Mouse (Mus musculus): ENCODE data around the gene Arhgap11a.

The Arhgap11a gene

DNA sequence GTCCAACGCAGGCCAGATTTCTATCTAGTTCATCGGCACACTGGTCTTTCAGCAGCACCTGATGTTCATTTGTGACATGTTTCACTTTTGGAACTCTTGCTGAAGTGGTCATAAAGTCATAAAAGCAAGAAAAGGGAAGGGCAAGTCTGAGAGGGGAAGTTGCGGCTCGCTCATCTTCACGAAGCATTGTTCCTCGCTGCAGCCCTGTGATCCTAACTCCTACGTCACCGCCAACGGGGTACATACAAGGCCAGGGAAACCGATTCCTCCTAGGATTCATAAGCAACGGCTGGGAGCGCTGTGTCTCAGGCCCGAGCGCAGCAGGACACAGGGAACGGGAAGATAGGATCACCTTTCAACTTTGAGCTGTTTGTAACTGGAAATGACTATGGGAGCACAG, 28.3 kb downstream of the Arhgap11a start:
- DNase-seq (ENCODE audit: inconsistent age in 2 of 2, low spot score in 1 of 2) = peak in 1 of 2 experiments; percentile 26

DNA sequence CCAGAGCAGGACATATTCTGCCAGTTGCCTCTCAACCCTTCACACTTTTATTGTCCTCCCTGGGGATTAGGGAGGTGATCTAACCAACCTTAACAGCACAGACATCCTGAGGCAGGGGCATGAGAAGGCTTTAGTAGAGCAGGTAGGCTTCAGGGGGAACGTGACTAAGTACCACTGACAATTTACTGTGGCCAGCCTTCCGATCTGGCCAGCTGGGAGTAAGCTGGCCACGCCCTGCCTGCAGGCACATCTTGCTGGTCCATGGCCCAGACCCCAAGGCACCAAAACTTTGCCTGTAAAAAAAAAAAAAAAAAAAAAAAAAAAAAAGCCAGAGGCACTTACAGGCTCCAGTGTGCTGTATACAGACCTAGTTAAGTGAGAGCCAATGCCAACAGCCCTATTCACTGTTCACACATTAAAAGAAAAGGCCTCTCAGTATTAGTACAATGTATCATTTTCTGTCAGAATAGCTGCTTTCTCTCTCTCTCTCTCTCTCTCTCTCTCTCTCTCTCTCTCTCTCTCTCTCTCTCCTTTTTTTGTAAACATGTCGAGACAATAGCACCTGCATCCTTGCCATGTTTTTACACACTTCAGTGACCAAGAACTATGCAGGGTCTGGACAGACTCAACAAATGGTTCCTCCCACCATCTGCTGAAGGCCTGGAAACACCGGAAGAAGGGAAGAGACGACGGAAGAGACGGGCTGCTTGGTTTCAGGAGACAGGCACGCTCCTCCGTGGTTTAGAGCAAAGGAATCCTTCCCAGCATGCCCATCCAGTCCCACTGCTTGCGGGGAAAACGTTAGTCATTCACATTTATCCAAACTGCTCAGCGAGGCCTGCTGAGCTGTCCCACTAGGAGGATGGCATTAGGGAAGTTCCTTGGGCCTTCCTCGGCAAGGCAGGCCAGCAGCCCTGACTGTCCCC, 30.5 kb downstream of the Arhgap11a start:
- no peak for DNase-seq (ENCODE audit: inconsistent age in 2 of 2, low spot score in 1 of 2)

DNA sequence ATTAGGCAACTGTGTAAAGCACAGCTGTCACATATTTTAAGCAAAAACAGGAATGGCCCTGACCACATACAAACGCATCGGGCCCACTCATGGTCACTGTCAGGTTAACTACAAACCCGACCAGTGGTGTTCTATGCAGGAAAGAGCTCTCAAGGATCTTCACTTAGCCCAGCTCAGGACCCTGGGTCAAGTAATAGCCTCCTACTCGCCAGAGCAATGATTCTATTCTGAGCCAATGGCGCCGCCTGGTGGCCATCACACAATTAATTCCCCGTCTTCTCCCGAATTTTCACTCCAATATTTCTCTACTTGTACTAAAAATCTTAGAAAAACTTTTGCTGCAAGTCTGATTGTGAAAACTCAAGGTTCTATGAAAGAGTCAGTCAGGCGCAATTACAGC, 40.8 kb downstream of the Arhgap11a start:
- peak; percentile 67 to 92 for DNase-seq (ENCODE audit: inconsistent age in 2 of 2, low spot score in 1 of 2)

DNA sequence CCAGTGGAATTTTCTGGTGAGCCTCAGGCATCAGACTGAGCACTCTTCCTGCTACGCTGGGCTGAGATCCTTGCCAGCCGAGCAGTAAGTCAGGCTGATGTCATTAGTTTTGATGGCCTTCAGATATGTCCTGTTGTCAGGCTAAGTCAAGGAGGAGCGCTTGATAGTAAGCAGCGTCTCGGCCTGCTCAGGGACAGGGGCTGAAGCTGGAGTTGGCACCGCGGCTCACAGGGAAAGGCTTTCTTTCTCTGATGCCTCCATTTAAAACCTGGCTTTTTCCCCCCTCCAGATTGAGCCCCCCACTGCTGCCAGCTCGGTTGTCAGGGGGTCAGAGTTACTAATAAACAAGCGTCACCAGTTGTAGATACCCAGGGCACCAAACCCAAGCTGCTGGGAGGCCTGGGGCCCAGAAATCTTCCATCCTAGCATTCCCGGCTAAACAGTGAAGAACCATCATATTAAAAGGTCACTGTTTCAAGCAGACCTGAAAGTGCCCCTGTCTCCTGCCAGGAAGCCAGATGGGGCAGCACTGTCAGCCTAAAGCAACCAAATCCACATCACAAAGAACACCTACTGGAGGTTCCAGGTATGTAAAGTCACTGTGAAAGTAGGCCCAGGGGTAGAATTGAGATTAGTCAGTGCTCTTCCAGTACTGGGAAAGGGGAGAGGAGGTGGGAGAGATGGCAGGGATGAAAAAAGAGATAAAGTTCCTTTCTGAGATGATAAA, 41.4 kb downstream of the Arhgap11a start:
- peak; percentile 69 to 85 for DNase-seq (ENCODE audit: inconsistent age in 2 of 2, low spot score in 1 of 2)

DNA sequence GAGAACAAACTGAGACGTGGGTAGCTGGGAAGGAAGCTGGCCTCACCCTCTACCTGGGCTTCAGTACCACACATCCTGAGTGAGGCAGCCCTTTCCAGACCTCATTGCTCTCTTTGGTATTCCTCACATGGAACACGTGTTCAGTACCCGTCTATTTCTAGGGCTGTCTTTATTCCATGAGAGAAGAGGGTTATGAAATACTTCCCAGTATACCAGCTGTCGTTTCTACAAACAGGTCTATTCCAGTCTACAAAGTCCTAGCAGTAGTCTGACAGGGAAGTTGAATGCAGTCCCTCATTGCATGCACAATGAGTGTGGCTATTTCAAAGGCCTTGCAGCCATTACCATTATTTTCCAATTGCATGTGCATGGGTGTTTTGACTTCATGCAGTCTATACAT, 42.7 kb downstream of the Arhgap11a start:
- DNase-seq (ENCODE audit: inconsistent age in 2 of 2, low spot score in 1 of 2) = no peak

DNA sequence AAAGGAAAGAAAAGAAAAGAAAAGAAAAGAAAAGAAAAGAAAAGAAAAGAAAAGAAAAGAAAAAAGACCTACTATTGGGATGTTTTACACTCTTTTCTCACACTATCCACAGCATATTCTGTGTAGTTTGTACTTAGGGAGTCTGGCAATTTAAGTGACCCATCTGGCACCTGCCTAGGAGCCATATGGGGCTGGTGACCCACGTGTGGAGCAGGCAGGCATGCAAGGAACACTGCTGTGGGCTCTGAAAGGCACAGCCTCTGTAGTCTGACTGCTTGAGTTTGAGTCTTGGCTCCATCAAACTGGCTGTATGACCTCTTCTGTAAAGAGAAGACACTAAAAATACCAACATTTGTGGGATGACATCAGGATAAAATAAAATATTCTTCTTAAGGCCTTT, 44.7 kb downstream of the Arhgap11a start:
- no peak for DNase-seq (ENCODE audit: inconsistent age in 2 of 2, low spot score in 1 of 2)

DNA sequence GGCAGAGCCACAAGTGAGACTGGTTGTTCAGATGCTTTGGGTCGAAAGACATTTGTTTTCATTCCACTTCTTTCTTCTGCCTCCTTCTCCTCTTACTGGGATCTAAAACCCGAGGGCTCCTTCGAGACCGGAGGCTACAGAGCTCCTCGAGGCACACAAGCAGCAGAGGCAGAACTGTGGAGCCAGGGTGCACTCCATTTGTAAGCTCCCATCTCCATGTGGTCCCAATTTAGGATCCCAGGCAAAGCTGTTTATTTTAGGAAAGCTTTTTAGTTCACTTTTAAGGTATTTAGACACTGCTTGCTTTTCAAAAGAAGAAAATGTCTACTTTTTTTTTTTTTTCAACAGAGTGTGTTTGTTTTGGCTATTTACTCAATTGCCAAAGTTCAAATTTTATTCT, 47.6 kb downstream of the Arhgap11a start:
- no peak for DNase-seq (ENCODE audit: inconsistent age in 2 of 2, low spot score in 1 of 2)

DNA sequence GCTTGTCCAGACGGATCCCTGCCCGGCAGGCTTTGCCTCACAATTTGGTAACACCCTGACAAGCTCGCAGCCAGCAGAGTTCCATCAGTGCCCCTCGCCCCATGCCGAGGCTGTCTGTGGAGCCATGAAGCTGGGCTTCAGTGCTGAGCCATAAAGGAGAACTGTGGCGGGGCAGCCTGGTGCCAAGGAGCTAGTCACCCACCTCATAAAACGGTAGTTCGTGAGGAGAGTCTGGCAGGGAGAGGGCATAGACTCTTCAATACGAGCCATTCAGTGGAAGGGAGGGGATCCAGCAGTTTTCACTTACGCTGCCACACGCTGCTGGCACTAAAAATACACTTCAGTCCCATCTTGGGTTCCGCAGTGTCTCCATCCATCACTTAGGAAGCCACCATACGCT, 49.9 kb downstream of the Arhgap11a start:
- DNase-seq (ENCODE audit: inconsistent age in 2 of 2, low spot score in 1 of 2) = no peak

DNA sequence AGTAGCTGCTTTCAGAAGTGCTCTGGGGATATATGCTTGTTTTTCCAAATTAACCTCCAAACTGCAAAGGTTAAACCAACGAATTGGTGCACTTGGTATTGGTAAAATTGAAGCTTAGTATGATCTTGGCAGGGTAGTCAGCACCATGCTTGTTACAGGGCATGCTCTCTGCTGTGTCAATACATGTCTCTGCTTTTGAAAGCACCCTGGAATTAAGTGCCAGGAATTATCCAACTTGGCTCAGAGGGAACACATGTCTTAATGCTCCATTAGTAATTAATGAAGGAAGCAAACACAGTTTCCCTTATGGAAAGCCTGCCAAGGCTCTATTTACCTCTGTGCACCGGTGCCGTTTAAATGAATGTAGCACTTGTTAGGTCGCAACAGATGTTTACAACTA, 53.3 kb downstream of the Arhgap11a start:
- no peak for DNase-seq (ENCODE audit: inconsistent age in 2 of 2, low spot score in 1 of 2)

DNA sequence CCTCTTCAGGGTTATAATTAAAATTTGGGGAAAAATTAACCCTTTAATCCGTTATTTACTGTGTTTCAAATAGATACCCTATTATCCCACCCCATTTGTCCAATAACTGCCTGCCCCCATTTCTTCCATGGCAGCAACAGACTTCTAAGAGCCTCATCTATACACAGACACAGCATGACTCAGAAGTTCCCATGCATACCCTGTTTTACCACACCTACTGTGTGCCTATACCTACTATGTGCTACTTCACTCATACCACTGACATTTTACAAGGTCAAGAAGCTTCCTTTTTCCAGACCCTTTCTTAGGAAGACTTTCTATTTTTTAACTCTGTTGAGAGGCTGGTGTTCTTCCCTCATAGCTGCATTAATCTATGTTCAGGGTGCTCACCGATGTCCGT, 54.9 kb downstream of the Arhgap11a start:
- DNase-seq (ENCODE audit: inconsistent age in 2 of 2, low spot score in 1 of 2) = no peak

DNA sequence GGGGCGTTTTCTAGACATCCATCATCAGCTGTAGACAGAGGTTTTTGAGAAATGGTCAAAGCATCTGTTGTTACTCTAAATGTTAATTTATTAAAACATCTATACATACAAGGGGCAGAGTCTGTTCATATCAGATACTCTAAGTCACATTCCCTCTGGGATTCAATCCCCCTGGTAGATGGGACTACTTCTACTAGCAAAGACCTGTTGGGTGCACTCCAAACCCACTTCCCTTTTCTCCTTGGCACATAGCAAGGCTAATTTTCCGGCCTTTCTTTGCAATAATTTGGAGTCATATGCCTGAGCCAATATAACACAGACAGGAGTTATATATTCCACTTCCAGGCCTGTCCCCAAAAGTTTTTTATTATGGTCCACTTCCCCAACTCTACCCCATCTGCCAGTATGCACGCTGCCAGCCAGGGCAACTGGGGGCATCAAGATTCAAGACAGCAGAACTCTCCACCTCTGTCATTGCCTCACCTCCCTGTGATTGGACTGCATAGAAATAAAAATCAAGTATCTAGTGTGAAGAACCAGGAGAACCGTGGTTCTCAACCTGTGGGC, 59.6 kb downstream of the Arhgap11a start:
- DNase-seq (ENCODE audit: inconsistent age in 2 of 2, low spot score in 1 of 2) = no peak

DNA sequence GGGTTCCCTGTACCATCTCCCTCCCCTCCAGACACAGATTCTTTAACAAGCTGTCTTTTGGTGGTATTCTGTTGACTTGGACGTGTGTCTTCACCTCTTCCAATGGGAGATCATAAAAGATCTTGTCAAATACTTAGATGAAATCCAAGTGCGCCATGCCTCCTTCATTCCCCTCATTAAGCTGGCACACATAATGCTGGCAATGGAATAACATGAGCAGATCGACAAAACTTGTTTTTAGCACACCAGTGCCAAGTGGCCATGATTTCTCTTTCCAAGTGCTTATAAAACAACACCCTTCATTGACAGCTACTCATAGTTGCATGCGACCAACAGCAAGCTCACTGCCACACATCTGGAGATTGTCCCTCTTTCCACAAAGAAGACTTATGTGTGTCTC, 60.6 kb downstream of the Arhgap11a start:
- no peak for DNase-seq (ENCODE audit: inconsistent age in 2 of 2, low spot score in 1 of 2)

DNA sequence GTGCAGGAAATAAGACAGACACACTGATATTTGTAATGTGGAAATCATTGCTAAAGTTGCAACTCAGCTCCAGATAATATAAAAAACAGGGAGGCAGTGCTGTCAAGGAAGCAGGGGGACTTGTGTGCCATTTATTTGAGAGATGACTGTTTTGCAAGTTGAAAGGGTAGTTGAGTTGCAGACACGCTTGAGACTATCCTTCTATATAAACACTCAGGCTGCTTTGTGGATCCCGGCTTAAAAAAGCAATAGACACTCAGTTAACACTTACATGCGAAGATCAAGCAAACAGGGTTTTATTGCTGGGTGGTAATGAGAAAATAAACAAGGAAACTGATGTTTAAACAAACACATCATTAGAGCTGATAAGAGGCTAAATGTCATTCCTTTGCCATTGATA, 63.6 kb downstream of the Arhgap11a start:
- DNase-seq (ENCODE audit: inconsistent age in 2 of 2, low spot score in 1 of 2) = no peak

DNA sequence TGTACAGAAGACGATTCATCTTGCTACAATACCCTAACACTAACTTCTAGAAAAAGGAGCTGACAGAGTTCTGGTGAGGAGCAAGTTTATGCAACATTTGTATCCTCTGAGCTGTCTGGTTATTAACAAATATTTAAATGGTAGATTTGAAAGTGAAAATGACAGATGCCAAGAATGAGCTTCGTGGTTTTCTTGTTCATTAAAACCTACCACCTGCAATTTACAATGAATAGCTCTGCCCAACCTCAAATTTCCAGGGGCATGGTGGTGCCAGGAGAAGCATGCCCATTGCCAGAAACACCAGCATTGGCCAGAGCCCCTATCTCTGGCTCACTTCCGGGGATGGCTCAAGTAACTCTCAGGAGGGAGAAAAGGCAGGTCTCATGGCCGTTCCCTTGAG, 66.9 kb downstream of the Arhgap11a start:
- no peak for DNase-seq (ENCODE audit: inconsistent age in 2 of 2, low spot score in 1 of 2)
